Mouse (Mus musculus) adrenal gland, adult 18-20 months (tissue): ENCODE measurements around the gene Rassf5. TPM values are rescaled to one million over a fixed set of nuclear protein-coding genes. Genes with fewer than 3 reads are reported as not detected.

ENCODE experiments used
- DNase-seq, 2 experiments: peaks; one replicate each; pipeline ENCODE4 v3.0.0; 2021 to 2022; ENCODE audit warnings: low spot score in 2 of 2
- total RNA-seq, 2 experiments: library from RNA; stranded (reverse); gene quantifications; 1 replicate in 1 of 2; 2 replicates in 1 of 2; pipeline ENCODE4 v1.2.3; 2021

The Rassf5 gene
- total RNA-seq, 2 experiments from 2014 or later: 11.4 to 11.6 TPM

- peak in 1 of 2 experiments; percentile 31 for DNase-seq
Measured at GRCm38 (mm10) chr1:131209971-131210426, 35.1 kb downstream of the Rassf5 start.

GRCm38 (mm10) chr1:131208800-131209199 lies 36.3 kb downstream of the Rassf5 start:
- DNase-seq: no peak

- no peak for DNase-seq
Measured at GRCm38 (mm10) chr1:131208081-131208480, 37.0 kb downstream of the Rassf5 start.

GRCm38 (mm10) chr1:131207531-131207930 lies 37.5 kb downstream of the Rassf5 start:
- DNase-seq: peak; percentile 53 to 71

GRCm38 (mm10) chr1:131206342-131206741 lies 38.7 kb downstream of the Rassf5 start:
- no peak for DNase-seq

GRCm38 (mm10) chr1:131204461-131204860 lies 40.6 kb downstream of the Rassf5 start:
- DNase-seq: no peak

GRCm38 (mm10) chr1:131201391-131201790 lies 43.7 kb downstream of the Rassf5 start:
- DNase-seq: no peak

- no peak for DNase-seq
Measured at GRCm38 (mm10) chr1:131200588-131200987, 44.5 kb downstream of the Rassf5 start.

GRCm38 (mm10) chr1:131199976-131200375 lies 45.1 kb downstream of the Rassf5 start:
- DNase-seq: peak in 1 of 2 experiments; percentile 46

- no peak for DNase-seq
Measured at GRCm38 (mm10) chr1:131199118-131199821, 45.8 kb downstream of the Rassf5 start.

- DNase-seq: no peak
Measured at GRCm38 (mm10) chr1:131198417-131198960, 46.6 kb downstream of the Rassf5 start.

GRCm38 (mm10) chr1:131196107-131196506 lies 49.0 kb downstream of the Rassf5 start:
- DNase-seq: no peak

GRCm38 (mm10) chr1:131195653-131196052 lies 49.4 kb downstream of the Rassf5 start:
- DNase-seq: no peak

- DNase-seq: no peak
Measured at GRCm38 (mm10) chr1:131193746-131194145, 51.3 kb downstream of the Rassf5 start.

- no peak for DNase-seq
Measured at GRCm38 (mm10) chr1:131188655-131189054, 56.4 kb downstream of the Rassf5 start.

GRCm38 (mm10) chr1:131187856-131188255 lies 57.2 kb downstream of the Rassf5 start:
- no peak for DNase-seq

- no peak for DNase-seq
Measured at GRCm38 (mm10) chr1:131186995-131187394, 58.1 kb downstream of the Rassf5 start.

GRCm38 (mm10) chr1:131185821-131186506 lies 59.1 kb downstream of the Rassf5 start:
- no peak for DNase-seq

- DNase-seq: no peak
Measured at GRCm38 (mm10) chr1:131184956-131185660, 60.0 kb downstream of the Rassf5 start.

- DNase-seq: no peak
Measured at GRCm38 (mm10) chr1:131184253-131184955, 60.7 kb downstream of the Rassf5 start.

GRCm38 (mm10) chr1:131183201-131183600 lies 61.9 kb downstream of the Rassf5 start:
- DNase-seq: no peak
